In the genomic region with DNA sequence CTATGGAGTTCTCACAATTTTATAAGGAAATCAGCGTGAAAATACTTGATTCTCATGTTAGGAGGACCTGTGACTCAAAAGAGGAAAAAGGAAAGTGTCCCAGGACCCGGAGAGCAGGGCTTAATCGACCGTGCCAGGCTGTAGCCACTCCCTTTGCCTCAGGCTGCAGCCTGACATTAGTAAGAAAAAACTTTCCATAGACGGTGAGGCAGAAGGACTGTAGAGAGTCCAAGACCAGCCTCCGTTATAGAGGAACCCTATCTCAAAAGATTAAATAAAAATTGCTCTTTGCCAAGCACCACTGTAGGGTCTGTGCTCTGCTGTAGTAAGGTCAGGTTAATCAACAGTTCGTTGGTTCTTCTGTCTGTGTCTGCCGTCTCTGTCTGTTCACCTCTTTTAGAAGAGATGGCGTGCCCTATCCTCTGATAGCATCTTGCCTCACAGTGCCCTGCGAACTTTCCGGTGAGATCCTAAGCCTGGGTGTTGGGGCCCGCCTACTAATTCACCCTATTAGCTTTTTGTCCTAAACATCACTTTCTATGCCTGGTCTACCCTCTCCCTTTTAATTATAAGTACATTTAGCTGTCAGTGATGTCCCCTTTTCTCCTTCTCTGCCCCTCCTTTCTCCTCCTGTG, we compare ENCODE assay signal across 8 mouse cellular contexts. TPM values are rescaled to one million over a fixed set of nuclear protein-coding genes. Genes with fewer than 3 reads are reported as not detected.
DNase-seq lines count a peak whose midpoint lies in the region; ATAC-seq and TF ChIP-seq lines count a peak whose summit lies in the region.

No protein-coding gene starts in this region.

- WGBS in embryonic facial prominence, embryonic 10.5 days = 12% methylated on average over 12 of the region's 12 CpGs
- 16% methylated on average over 12 of the region's 12 CpGs for WGBS in hindbrain, embryonic 10.5 days
- 11% methylated on average over 12 of the region's 12 CpGs for WGBS in limb, embryonic 13.5 days
- 13% methylated on average over 12 of the region's 12 CpGs for WGBS in midbrain, embryonic 16.5 days

- H3K9me3 ChIP-seq in G1E (replicated peaks) = peaks cover 14% of the 10 kb centered on the region
- H3K9me3 ChIP-seq in embryonic facial prominence, embryonic 10.5 days = no peaks in the 10 kb centered on the region
- H3K9me3 ChIP-seq in hindbrain, embryonic 10.5 days = no peaks in the 10 kb centered on the region
- H3K9me3 ChIP-seq in limb, embryonic 13.5 days = no peaks in the 10 kb centered on the region
- H3K9me3 ChIP-seq in midbrain, embryonic 16.5 days (replicated peaks; ENCODE audit: control insufficient read depth, low read length, poor library complexity, severe bottlenecking) = no peaks in the 10 kb centered on the region

- DNase-seq in G1E (ENCODE audit: low spot score) = no peak
- DNase-seq in embryonic facial prominence, embryonic 10.5 days (ENCODE audit: low spot score) = peak; percentile 51
- peak; percentile 29 for DNase-seq in hindbrain, embryonic 10.5 days (ENCODE audit: low spot score)
- DNase-seq in frontal cortex, postnatal 36 days (ENCODE audit: low spot score in 2 of 2) = no peak
- no peak for DNase-seq in thymus, postnatal 14 days
- no peak for DNase-seq in cerebellum, postnatal 14 days

- H3K36me3 ChIP-seq in G1E (replicated peaks) = no peaks in the 10 kb centered on the region
- no peaks in the 10 kb centered on the region for H3K36me3 ChIP-seq in embryonic facial prominence, embryonic 10.5 days (replicated peaks)
- no peaks in the 10 kb centered on the region for H3K36me3 ChIP-seq in hindbrain, embryonic 10.5 days
- H3K36me3 ChIP-seq in limb, embryonic 13.5 days = no peaks in the 10 kb centered on the region
- no peaks in the 10 kb centered on the region for H3K36me3 ChIP-seq in midbrain, embryonic 16.5 days (ENCODE audit: control insufficient read depth, insufficient read depth, low read length)

- TF ChIP-seq CTCF in G1E (IDR thresholded peaks at IDR 0.05; ENCODE audit: low read depth, low read length) = no peak

- no peak for ATAC-seq in G1E (ENCODE audit: extremely low read depth, insufficient number of reproducible peaks, low FRiP score, poor library complexity, severe bottlenecking)
- no peak for ATAC-seq in limb, embryonic 13.5 days (ENCODE audit: low FRiP score, low read depth)
- no peak for ATAC-seq in midbrain, embryonic 16.5 days

- peak overlapping the region; percentile 70 for H3K9ac ChIP-seq in limb, embryonic 13.5 days
- H3K9ac ChIP-seq in midbrain, embryonic 16.5 days (ENCODE audit: low read depth, low read length) = no peak overlapping the region

- peaks cover 22% of the 10 kb centered on the region for H3K4me1 ChIP-seq in G1E (ENCODE audit: insufficient read depth, low read depth, low read length)
- H3K4me1 ChIP-seq in embryonic facial prominence, embryonic 10.5 days = peaks cover 20% of the 10 kb centered on the region
- H3K4me1 ChIP-seq in hindbrain, embryonic 10.5 days (replicated peaks) = peaks cover 16% of the 10 kb centered on the region
- peaks cover 8% of the 10 kb centered on the region for H3K4me1 ChIP-seq in limb, embryonic 13.5 days
- H3K4me1 ChIP-seq in midbrain, embryonic 16.5 days (ENCODE audit: control insufficient read depth, insufficient read depth, low read length) = peaks cover 5% of the 10 kb centered on the region

- H3K4me3 ChIP-seq in G1E (ENCODE audit: low read depth, low read length) = peak overlapping the region; percentile 71
- H3K4me3 ChIP-seq in embryonic facial prominence, embryonic 10.5 days = peak overlapping the region; percentile 68
- peak overlapping the region; percentile 64 for H3K4me3 ChIP-seq in hindbrain, embryonic 10.5 days
- H3K4me3 ChIP-seq in limb, embryonic 13.5 days = peak overlapping the region; percentile 53
- peak overlapping the region; percentile 48 for H3K4me3 ChIP-seq in midbrain, embryonic 16.5 days (ENCODE audit: low read depth, low read length)

- H3K4me2 ChIP-seq in limb, embryonic 13.5 days (replicated peaks) = peak overlapping the region; percentile 68
- peak overlapping the region; percentile 88 for H3K4me2 ChIP-seq in midbrain, embryonic 16.5 days (ENCODE audit: low read length)

- H3K27me3 ChIP-seq in G1E (ENCODE audit: insufficient read depth, low read length) = peaks cover 14% of the 10 kb centered on the region
- peaks cover 63% of the 10 kb centered on the region for H3K27me3 ChIP-seq in embryonic facial prominence, embryonic 10.5 days (replicated peaks; ENCODE audit: low read depth, poor library complexity, severe bottlenecking)
- peaks cover 68% of the 10 kb centered on the region for H3K27me3 ChIP-seq in hindbrain, embryonic 10.5 days (ENCODE audit: insufficient read depth, poor library complexity, severe bottlenecking)
- H3K27me3 ChIP-seq in limb, embryonic 13.5 days = peaks cover 37% of the 10 kb centered on the region
- H3K27me3 ChIP-seq in midbrain, embryonic 16.5 days (ENCODE audit: control insufficient read depth, insufficient read depth, low read depth, low read length) = peaks cover 10% of the 10 kb centered on the region

- H3K27ac ChIP-seq in embryonic facial prominence, embryonic 10.5 days (replicated peaks) = peak overlapping the region; percentile 90
- H3K27ac ChIP-seq in hindbrain, embryonic 10.5 days = peak overlapping the region; percentile 91
- H3K27ac ChIP-seq in limb, embryonic 13.5 days = peak overlapping the region; percentile 87
- H3K27ac ChIP-seq in midbrain, embryonic 16.5 days (ENCODE audit: low read length) = no peak overlapping the region

RNA-seq across cellular contexts. Expression of gene Hspa1b, which starts 1.0 kb away (rescaled TPM):
- 0.24 TPM in 1 of 2 replicates, not detected in the other for total RNA-seq in G1E (2014; fragmentation: Nextera tagmentation)
- 0.11 and 0.35 TPM in 2 replicates for total RNA-seq in G1E (2017)
- 0.93 and 0.94 TPM in 2 replicates for polyA plus RNA-seq in G1E (2012)
- polyA plus RNA-seq in embryonic facial prominence, embryonic 10.5 days (2016; fragmentation: Nextera tagmentation; extraction: Ambion mirVana) = 0.13 and 0.15 TPM in 2 replicates
- 0.09 and 0.20 TPM in 2 replicates for polyA plus RNA-seq in hindbrain, embryonic 10.5 days (2016; fragmentation: Nextera tagmentation; extraction: Ambion mirVana)
- 0.32 and 0.43 TPM in 2 replicates for polyA plus RNA-seq in limb, embryonic 13.5 days (2015; fragmentation: Nextera tagmentation; extraction: Ambion mirVana)
- polyA plus RNA-seq in midbrain, embryonic 16.5 days (2015; fragmentation: Nextera tagmentation; extraction: Ambion mirVana) = 0.24 TPM in 1 of 2 replicates, not detected in the other

RNA-seq across cellular contexts. Expression of gene Gm20481, which starts 9.7 kb away (rescaled TPM):
- total RNA-seq in G1E (2014; fragmentation: Nextera tagmentation) = not detected in 2 replicates
- total RNA-seq in G1E (2017) = 0.44 TPM in 1 of 2 replicates, not detected in the other
- polyA plus RNA-seq in G1E (2012) = not detected in 2 replicates
- not detected in 2 replicates for polyA plus RNA-seq in embryonic facial prominence, embryonic 10.5 days (2016; fragmentation: Nextera tagmentation; extraction: Ambion mirVana)
- 0.42 TPM in 1 of 2 replicates, not detected in the other for polyA plus RNA-seq in hindbrain, embryonic 10.5 days (2016; fragmentation: Nextera tagmentation; extraction: Ambion mirVana)
- not detected in 2 replicates for polyA plus RNA-seq in limb, embryonic 13.5 days (2015; fragmentation: Nextera tagmentation; extraction: Ambion mirVana)
- not detected in 2 replicates for polyA plus RNA-seq in midbrain, embryonic 16.5 days (2015; fragmentation: Nextera tagmentation; extraction: Ambion mirVana)

RNA-seq across cellular contexts. Expression of gene Hspa1a, which starts 12.0 kb away (rescaled TPM):
- not detected in 2 replicates for total RNA-seq in G1E (2014; fragmentation: Nextera tagmentation)
- total RNA-seq in G1E (2017) = 0.06 TPM in 1 of 2 replicates, not detected in the other
- polyA plus RNA-seq in G1E (2012) = 0.18 and 0.22 TPM in 2 replicates
- 1.3 and 1.9 TPM in 2 replicates for polyA plus RNA-seq in embryonic facial prominence, embryonic 10.5 days (2016; fragmentation: Nextera tagmentation; extraction: Ambion mirVana)
- 0.90 and 1.7 TPM in 2 replicates for polyA plus RNA-seq in hindbrain, embryonic 10.5 days (2016; fragmentation: Nextera tagmentation; extraction: Ambion mirVana)
- 3.7 and 4.4 TPM in 2 replicates for polyA plus RNA-seq in limb, embryonic 13.5 days (2015; fragmentation: Nextera tagmentation; extraction: Ambion mirVana)
- 13.4 and 19.3 TPM in 2 replicates for polyA plus RNA-seq in midbrain, embryonic 16.5 days (2015; fragmentation: Nextera tagmentation; extraction: Ambion mirVana)

RNA-seq across cellular contexts. Expression of gene Hspa1l, which starts 12.5 kb away (rescaled TPM):
- total RNA-seq in G1E (2014; fragmentation: Nextera tagmentation) (not detected in 2 replicates), G1E (2017) (0.05 and 0.12 TPM in 2 replicates)
- polyA plus RNA-seq in G1E (2012) = not detected in 2 replicates
- polyA plus RNA-seq in embryonic facial prominence, embryonic 10.5 days (2016; fragmentation: Nextera tagmentation; extraction: Ambion mirVana) = 1.1 TPM in 2 replicates
- 0.76 and 0.78 TPM in 2 replicates for polyA plus RNA-seq in hindbrain, embryonic 10.5 days (2016; fragmentation: Nextera tagmentation; extraction: Ambion mirVana)
- 0.49 and 0.81 TPM in 2 replicates for polyA plus RNA-seq in limb, embryonic 13.5 days (2015; fragmentation: Nextera tagmentation; extraction: Ambion mirVana)
- 2.0 and 2.4 TPM in 2 replicates for polyA plus RNA-seq in midbrain, embryonic 16.5 days (2015; fragmentation: Nextera tagmentation; extraction: Ambion mirVana)

RNA-seq across cellular contexts. Expression of gene Lsm2, which starts 21.7 kb away (rescaled TPM):
- total RNA-seq in G1E (2014; fragmentation: Nextera tagmentation) (195 and 218 TPM in 2 replicates), G1E (2017) (65.8 and 71.9 TPM in 2 replicates)
- polyA plus RNA-seq in G1E (2012) = 239 and 263 TPM in 2 replicates
- 339 and 361 TPM in 2 replicates for polyA plus RNA-seq in embryonic facial prominence, embryonic 10.5 days (2016; fragmentation: Nextera tagmentation; extraction: Ambion mirVana)
- 278 and 314 TPM in 2 replicates for polyA plus RNA-seq in hindbrain, embryonic 10.5 days (2016; fragmentation: Nextera tagmentation; extraction: Ambion mirVana)
- polyA plus RNA-seq in limb, embryonic 13.5 days (2015; fragmentation: Nextera tagmentation; extraction: Ambion mirVana) = 196 and 200 TPM in 2 replicates
- 97.2 and 107 TPM in 2 replicates for polyA plus RNA-seq in midbrain, embryonic 16.5 days (2015; fragmentation: Nextera tagmentation; extraction: Ambion mirVana)

Comparison
In these comparisons a context has a peak if more than half of its experiments do, and no peak if none do; other contexts are left out.
1. DNase-seq: peak in embryonic facial prominence, embryonic 10.5 days (single experiment) and hindbrain, embryonic 10.5 days (single experiment); none in G1E (single experiment), frontal cortex, postnatal 36 days (0 of 2), thymus, postnatal 14 days (single experiment) and cerebellum, postnatal 14 days (0 of 2).
2. Peak in every context shown above with its lines, with median percentiles within 50 percentile points of each other: H3K4me3 ChIP-seq.